Mouse (Mus musculus) CH12.LX (cell line): ENCODE measurements around the gene Aoc3. TPM values are rescaled to one million over a fixed set of nuclear protein-coding genes. Genes with fewer than 3 reads are reported as not detected.

ENCODE experiments used
- DNase-seq: peaks from one replicate; pipeline ENCODE4 v3.0.0-alpha.2; 2013; ENCODE audit errors: extremely low read depth
- H3K27ac ChIP-seq: 2 replicates; pipeline ENCODE4 v1.5.1; 2012; ENCODE audit warnings: low read depth, mild to moderate bottlenecking, control low read depth, moderate library complexity; ENCODE audit not compliant: insufficient read depth
- H3K27me3 ChIP-seq: replicated peaks from 2 replicates; pipeline ENCODE3; 2012; ENCODE audit warnings: inconsistent platforms
- H3K36me3 ChIP-seq, 2 experiments: replicated peaks in 1 of 2; 2 replicates each; pipeline versions ENCODE3 to v1.6.1; 2012; ENCODE audit warnings: inconsistent platforms in 1 of 2, low read length in 1 of 2, mild to moderate bottlenecking in 1 of 2, mixed read lengths in 1 of 2, moderate library complexity in 1 of 2; ENCODE audit not compliant: control insufficient read depth in 1 of 2, insufficient read depth in 1 of 2
- H3K4me1 ChIP-seq, 2 experiments: 2 replicates each; pipeline ENCODE4 v1.6.1; 2012; ENCODE audit warnings: inconsistent platforms in 1 of 2, moderate library complexity in 1 of 2; ENCODE audit not compliant: insufficient read depth in 2 of 2, control insufficient read depth in 1 of 2
- H3K4me2 ChIP-seq: 2 replicates; pipeline ENCODE4 v1.6.1; 2012; ENCODE audit warnings: low read depth, mild to moderate bottlenecking, control low read depth; ENCODE audit not compliant: poor library complexity, insufficient read depth, severe bottlenecking
- H3K4me3 ChIP-seq, 3 experiments: fragments of 150-350 bp in 1 of 3; sonication (generic) in 1 of 3; replicated peaks in 1 of 3; 2 replicates each; pipeline versions ENCODE3 to v1.5.1; 2011 to 2012; ENCODE audit warnings: low read depth in 2 of 3, low read length in 2 of 3, mild to moderate bottlenecking in 2 of 3, moderate library complexity in 2 of 3, control low read depth in 1 of 3, improper control_type of control experiment in 1 of 3, inconsistent platforms in 1 of 3, mixed read lengths in 1 of 3; ENCODE audit not compliant: poor library complexity in 1 of 3
- H3K79me2 ChIP-seq: replicated peaks from 2 replicates; pipeline ENCODE4 v1.6.1; 2012; ENCODE audit warnings: mild to moderate bottlenecking, moderate library complexity; ENCODE audit not compliant: control insufficient read depth, poor library complexity, insufficient read depth, severe bottlenecking; ENCODE audit errors: extremely low read depth
- H3K9ac ChIP-seq: 2 replicates; pipeline ENCODE4 v1.6.1; 2012; ENCODE audit warnings: low read depth, mild to moderate bottlenecking, control low read depth, moderate library complexity; ENCODE audit not compliant: insufficient read depth
- H3K9me3 ChIP-seq: replicated peaks from 2 replicates; pipeline ENCODE3; 2012; ENCODE audit warnings: low read length, inconsistent platforms, mixed read lengths
- CHD1 ChIP-seq: IDR thresholded peaks from 2 replicates; pipeline ENCODE4 v1.6.1; 2012; ENCODE audit warnings: low read depth, low read length, improper control_type of control experiment, inconsistent platforms
- E2F4 ChIP-seq: IDR thresholded peaks from 2 replicates; pipeline ENCODE4 v1.6.1; 2011; ENCODE audit warnings: low read depth, low read length, improper control_type of control experiment; ENCODE audit not compliant: insufficient replicate concordance
- ELF1 ChIP-seq: IDR thresholded peaks from 2 replicates; pipeline ENCODE4 v1.6.1; 2014; ENCODE audit warnings: low read depth, mild to moderate bottlenecking, inconsistent platforms, low read length, improper control_type of control experiment
- EP300 ChIP-seq: IDR thresholded peaks from 2 replicates; pipeline ENCODE4 v1.6.1; 2011; ENCODE audit warnings: low read length, improper control_type of control experiment
- ETS1 ChIP-seq: conservative IDR thresholded peaks from 2 replicates; pipeline ENCODE4 v1.6.1; 2012; ENCODE audit warnings: low read depth, mild to moderate bottlenecking, inconsistent platforms, low read length, improper control_type of control experiment, moderate library complexity
- GABPA ChIP-seq: IDR thresholded peaks from 2 replicates; pipeline ENCODE4 v1.6.1; 2012; ENCODE audit warnings: low read depth, low read length, improper control_type of control experiment, inconsistent platforms; ENCODE audit not compliant: insufficient replicate concordance
- IRF4 ChIP-seq: IDR thresholded peaks from 2 replicates; pipeline ENCODE4 v1.6.1; 2014; ENCODE audit warnings: low read depth, mild to moderate bottlenecking, inconsistent platforms, low read length, improper control_type of control experiment
- JUND ChIP-seq: conservative IDR thresholded peaks from 2 replicates; pipeline ENCODE4 v1.6.1; 2011; ENCODE audit warnings: low read depth, low read length, improper control_type of control experiment
- KAT2A ChIP-seq: IDR thresholded peaks from 2 replicates; pipeline ENCODE4 v1.6.1; 2012; ENCODE audit warnings: low read length, improper control_type of control experiment, inconsistent platforms; ENCODE audit not compliant: insufficient replicate concordance
- MAFK ChIP-seq: IDR thresholded peaks from 2 replicates; pipeline ENCODE4 v1.6.1; 2011; ENCODE audit warnings: low read length, improper control_type of control experiment; ENCODE audit not compliant: insufficient replicate concordance
- MAX ChIP-seq: IDR thresholded peaks from 2 replicates; pipeline ENCODE4 v1.6.1; 2011; ENCODE audit warnings: low read length, improper control_type of control experiment
- MEF2A ChIP-seq: IDR thresholded peaks from 2 replicates; pipeline ENCODE4 v1.6.1; 2014; ENCODE audit warnings: low read depth, mild to moderate bottlenecking, inconsistent platforms, low read length, improper control_type of control experiment, borderline replicate concordance
- MXI1 ChIP-seq: IDR thresholded peaks from 2 replicates; pipeline ENCODE4 v1.6.1; 2011; ENCODE audit warnings: mild to moderate bottlenecking, low read depth, low read length, improper control_type of control experiment
- MYC ChIP-seq: IDR thresholded peaks from 2 replicates; pipeline ENCODE4 v1.6.1; 2011; ENCODE audit warnings: low read depth, mild to moderate bottlenecking, improper control_type of control experiment, low read length
- POLR2AphosphoS2 ChIP-seq: IDR thresholded peaks from 2 replicates; pipeline ENCODE4 v1.6.1; 2011; ENCODE audit warnings: low read depth, low read length, improper control_type of control experiment
- RAD21 ChIP-seq: IDR thresholded peaks from 2 replicates; pipeline ENCODE4 v1.6.1; 2011; ENCODE audit warnings: low read depth, mild to moderate bottlenecking, low read length, improper control_type of control experiment, moderate library complexity
- RCOR1 ChIP-seq: conservative IDR thresholded peaks from 2 replicates; pipeline ENCODE4 v1.6.1; 2012; ENCODE audit warnings: low read depth, mild to moderate bottlenecking, inconsistent platforms, low read length, improper control_type of control experiment
- SIN3A ChIP-seq: IDR thresholded peaks from 2 replicates; pipeline ENCODE4 v1.6.1; 2012; ENCODE audit warnings: low read length, improper control_type of control experiment, inconsistent platforms
- SMC3 ChIP-seq: IDR thresholded peaks from 2 replicates; pipeline ENCODE4 v1.6.1; 2011; ENCODE audit warnings: low read depth, low read length, improper control_type of control experiment
- TBP ChIP-seq: conservative IDR thresholded peaks from 2 replicates; pipeline ENCODE4 v1.6.1; 2011; ENCODE audit warnings: low read depth, low read length, improper control_type of control experiment
- UBTF ChIP-seq: IDR thresholded peaks from 2 replicates; pipeline ENCODE4 v1.6.1; 2012; ENCODE audit warnings: low read depth, mild to moderate bottlenecking, inconsistent platforms, low read length, improper control_type of control experiment, moderate library complexity
- USF1 ChIP-seq: IDR thresholded peaks from 2 replicates; pipeline ENCODE4 v1.6.1; 2014; ENCODE audit warnings: low read depth, mild to moderate bottlenecking, inconsistent platforms, low read length, improper control_type of control experiment
- ZC3H11A ChIP-seq: IDR thresholded peaks from 2 replicates; pipeline ENCODE4 v1.6.1; 2012; ENCODE audit warnings: low read depth, mild to moderate bottlenecking, inconsistent platforms, low read length, improper control_type of control experiment
- ZKSCAN1 ChIP-seq: IDR thresholded peaks from 2 replicates; pipeline ENCODE4 v1.6.1; 2012; ENCODE audit warnings: low read depth, inconsistent platforms, low read length, improper control_type of control experiment, borderline replicate concordance
- ZMIZ1 ChIP-seq: IDR thresholded peaks from 2 replicates; pipeline ENCODE4 v1.6.1; 2012; ENCODE audit warnings: low read depth, mild to moderate bottlenecking, inconsistent platforms, low read length, improper control_type of control experiment
- dilution Hi-C: fragments of 300-500 bp; cut with MboI; formaldehyde crosslinking; loops from 2 replicates; pipeline ENCODE4 v1.14.3; 2020; ENCODE audit warnings: low sequenced_read_pairs; ENCODE audit not compliant: extremely low pct_unique_long_range_greater_than_20kb, extremely low pct_ligation_motif_present
- in situ Hi-C: fragments of 300-500 bp; cut with MboI; formaldehyde crosslinking; loops from 3 replicates; pipeline ENCODE4 v1.14.3; 2019; ENCODE audit warnings: low sequenced_read_pairs, low pct_ligation_motif_present, low pct_unique_long_range_greater_than_20kb, mixed read lengths
- polyA plus RNA-seq: library from polyadenylated mRNA; unstranded; fragments of >175 nt; gene quantifications from 2 replicates; pipeline ENCODE4 v1.2.1, GENCODE M21; 2012; ENCODE audit warnings: low read depth; ENCODE audit not compliant: insufficient read length
- total RNA-seq, 2 experiments: library from RNA; depleted of rRNA; stranded (reverse); fragments of 300-350 nt in 1 of 2; fragments of >200 nt in 1 of 2; gene quantifications; 2 replicates each; pipeline ENCODE4 v1.2.3; 2012 to 2014

Gene Aoc3
- 0.25 and 0.29 TPM in 2 replicates for total RNA-seq (2012; rRNA removed)
- total RNA-seq (2014; rRNA removed) = 0.28 and 0.30 TPM in 2 replicates
- 0.86 and 0.99 TPM in 2 replicates for polyA plus RNA-seq

DNA sequence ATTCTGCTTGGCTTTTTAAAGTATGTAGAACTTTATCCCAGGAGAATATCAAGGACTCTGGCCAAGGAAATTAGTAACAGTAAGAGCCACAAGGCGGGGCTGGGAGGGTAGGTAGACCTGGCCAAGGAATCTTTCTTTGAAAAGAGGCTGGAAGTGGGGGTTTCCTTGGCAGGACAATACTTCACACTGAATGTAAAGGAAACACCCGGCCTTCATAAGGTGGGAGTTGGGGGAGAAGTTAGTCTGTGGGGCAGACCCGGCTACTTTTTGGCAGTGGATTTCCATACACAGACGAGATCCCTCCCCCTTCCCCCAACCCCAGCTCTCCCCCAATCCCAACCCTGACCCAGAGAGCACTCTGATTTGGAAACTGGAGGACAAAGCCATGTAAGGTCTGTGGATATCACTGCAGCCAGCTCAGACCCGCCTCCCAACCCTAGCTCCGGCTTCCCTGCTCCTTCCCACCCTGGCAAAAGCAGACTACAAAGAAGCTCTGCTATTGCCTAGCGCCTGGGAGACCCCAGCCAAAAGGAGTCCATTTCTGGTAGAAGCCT is at the start of gene Aoc3:
TSS of gene Aoc3 (plus strand) at position 235 of the 554 bp plus-strand sequence.
- DNase-seq = no peak
- no peak within 1 kb of the TSS for H3K9ac ChIP-seq
- no peaks in the 10 kb centered on the region for H3K79me2 ChIP-seq
- no peak within 1 kb of the TSS for H3K27ac ChIP-seq
- no peak within 1 kb of the TSS for H3K4me3 ChIP-seq
- TF ChIP-seq IRF4 = no peak
- no peak for TF ChIP-seq RCOR1
- no peak for TF ChIP-seq SMC3
- no peak for TF ChIP-seq MYC
- TF ChIP-seq MAX = no peak
- TF ChIP-seq UBTF = no peak
- no peak for TF ChIP-seq MEF2A
- no peak for TF ChIP-seq ZKSCAN1
- TF ChIP-seq KAT2A = no peak
- no peak for TF ChIP-seq ZMIZ1
- no peak for TF ChIP-seq SIN3A
- no peak for TF ChIP-seq CHD1
- no peak for TF ChIP-seq ZC3H11A
- TF ChIP-seq POLR2AphosphoS2 = no peak
- TF ChIP-seq ELF1 = no peak
- TF ChIP-seq, all 38 proteins: peak for 0
- dilution Hi-C loops = no loop called here
- in situ Hi-C loops = loop anchor here (10.0 kb wide), 1 partner anchor 64 kb away; no protein-coding TSS in a partner anchor
- Histone ChIP-seq H3K27me3 (no peaks in the 10 kb centered on the region), H3K4me2 (no peak within 1 kb of the TSS), H3K4me1 (peaks cover 0 to 14% of the 10 kb centered on the region in 2 experiments; a peak in 2 of 4 replicates), H3K36me3 (peaks cover 17 to 61% of the 10 kb centered on the region in 2 experiments), H3K9me3 (no peaks in the 10 kb centered on the region)

DNA sequence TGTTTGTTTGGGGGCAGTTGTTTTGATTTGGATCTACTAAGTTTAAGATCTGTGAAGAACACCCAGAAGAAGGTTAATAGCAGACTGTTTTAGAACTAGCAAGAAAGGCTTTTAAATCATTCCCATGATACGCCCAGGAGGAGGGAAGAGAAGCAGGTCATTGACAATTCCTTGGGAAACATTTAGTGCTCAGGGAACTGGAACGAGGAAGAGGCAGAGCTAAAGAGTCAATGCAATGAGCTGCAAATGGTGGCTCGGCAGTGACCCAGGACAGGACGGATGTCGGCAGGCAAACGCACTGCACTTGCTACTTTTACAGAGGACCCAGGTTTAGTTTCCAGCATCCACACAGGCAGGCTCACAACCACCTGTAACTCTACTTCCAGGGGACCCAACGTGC is 49.6 kb upstream of the Aoc3 start:
- Histone ChIP-seq H3K27ac (no peak overlapping the region), H3K79me2 (no peaks in the 10 kb centered on the region; the same call in 1 of the 2 replicates), H3K9ac (no peak overlapping the region), H3K4me1 (peaks cover 16 to 42% of the 10 kb centered on the region in 2 experiments), H3K27me3 (no peaks in the 10 kb centered on the region), H3K4me3 (no peak overlapping the region), H3K9me3 (no peaks in the 10 kb centered on the region)
- dilution Hi-C loops = no loop called here
- no peak for DNase-seq
- TF ChIP-seq USF1 (no peak), MXI1 (no peak), SIN3A (no peak), JUND (no peak), EP300 (no peak), ELF1 (no peak), MAFK (no peak), POLR2AphosphoS2 (no peak), TBP (no peak), IRF4 (no peak), UBTF (no peak), ETS1 (no peak), E2F4 (no peak), GABPA (no peak), RAD21 (no peak), KAT2A (no peak)
- TF ChIP-seq, all 38 proteins: peak for 0
- Histone ChIP-seq H3K36me3 (peaks cover 14 to 47% of the 10 kb centered on the region in 2 experiments), H3K4me2 (no peak overlapping the region)
- in situ Hi-C loops = no loop called here
